Mouse (Mus musculus) layer of hippocampus, postnatal 14 days (tissue): ENCODE results near the gene Edf1. TPM values are rescaled to one million over a fixed set of nuclear protein-coding genes. Genes with fewer than 3 reads are reported as not detected.

Experiments used
- DNase-seq, 2 experiments: peaks; one replicate each; pipeline ENCODE4 v3.0.0; 2021 to 2022; ENCODE audit warnings: low spot score in 2 of 2, mixed read lengths in 1 of 2
- total RNA-seq, 2 experiments: library from RNA; stranded (reverse); gene quantifications; 2 replicates each; pipeline ENCODE4 v1.2.3; 2021

The Edf1 gene
- total RNA-seq, 2 experiments from 2014 or later, result 214 to 226 TPM

- no peak for DNase-seq
Measured at GRCm38 (mm10) chr2:25558774-25559173, 1.1 kb downstream of the Edf1 start.

- DNase-seq, result no peak
Measured at GRCm38 (mm10) chr2:25560551-25560950, 2.9 kb downstream of the Edf1 start.

- no peak for DNase-seq
Measured at GRCm38 (mm10) chr2:25561946-25562345, 4.3 kb downstream of the Edf1 start.

- DNase-seq, result no peak
Measured at GRCm38 (mm10) chr2:25565741-25566140, 8.1 kb downstream of the Edf1 start.

DNA sequence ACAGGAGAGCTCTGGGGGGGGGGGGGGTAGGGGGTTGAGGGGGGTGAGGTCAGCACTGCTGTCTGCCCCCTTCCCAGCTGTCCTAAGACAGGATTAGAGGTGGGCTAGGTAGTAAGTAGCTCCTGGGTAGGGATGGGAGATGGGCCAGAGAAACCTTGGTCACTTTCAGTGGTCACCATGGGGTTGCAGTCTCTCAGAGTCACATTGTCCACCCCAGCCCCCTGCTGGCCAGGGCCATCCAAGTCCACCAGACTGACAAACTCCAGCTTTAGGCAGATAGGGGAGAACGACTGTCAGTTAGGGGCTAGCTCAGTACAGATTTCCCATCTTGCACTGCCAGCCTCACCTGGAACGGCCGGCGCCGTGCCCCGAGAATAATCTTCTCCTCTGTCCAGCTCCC is 8.9 kb downstream of the Edf1 start:
- no peak for DNase-seq

- DNase-seq, result no peak
Measured at GRCm38 (mm10) chr2:25568473-25569019, 10.9 kb downstream of the Edf1 start.

GRCm38 (mm10) chr2:25569323-25569722 is 11.7 kb downstream of the Edf1 start:
- no peak for DNase-seq

- DNase-seq, result no peak
Measured at GRCm38 (mm10) chr2:25571221-25571620, 13.6 kb downstream of the Edf1 start.

DNA sequence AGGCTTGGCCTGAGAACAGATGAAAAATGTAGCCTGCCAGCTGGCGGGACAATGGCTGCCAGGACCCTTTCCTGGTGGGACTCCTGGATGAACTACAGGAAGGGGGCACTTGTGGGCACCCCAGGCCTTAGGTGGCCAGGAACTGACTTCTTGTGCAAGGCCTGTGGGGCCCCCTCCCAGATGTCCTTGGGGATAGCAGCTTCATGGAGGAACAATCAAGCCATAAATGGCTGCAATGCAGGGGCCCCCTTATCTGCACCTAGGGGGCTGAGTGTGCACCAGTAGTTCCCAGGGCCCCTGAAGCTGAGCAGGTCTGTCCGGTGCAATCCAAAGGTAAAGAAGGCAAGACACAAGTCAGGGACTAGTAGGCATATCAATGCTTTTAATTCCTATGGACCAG is 15.4 kb downstream of the Edf1 start:
- DNase-seq, result no peak

GRCm38 (mm10) chr2:25574136-25574535 is 16.5 kb downstream of the Edf1 start:
- no peak for DNase-seq

DNA sequence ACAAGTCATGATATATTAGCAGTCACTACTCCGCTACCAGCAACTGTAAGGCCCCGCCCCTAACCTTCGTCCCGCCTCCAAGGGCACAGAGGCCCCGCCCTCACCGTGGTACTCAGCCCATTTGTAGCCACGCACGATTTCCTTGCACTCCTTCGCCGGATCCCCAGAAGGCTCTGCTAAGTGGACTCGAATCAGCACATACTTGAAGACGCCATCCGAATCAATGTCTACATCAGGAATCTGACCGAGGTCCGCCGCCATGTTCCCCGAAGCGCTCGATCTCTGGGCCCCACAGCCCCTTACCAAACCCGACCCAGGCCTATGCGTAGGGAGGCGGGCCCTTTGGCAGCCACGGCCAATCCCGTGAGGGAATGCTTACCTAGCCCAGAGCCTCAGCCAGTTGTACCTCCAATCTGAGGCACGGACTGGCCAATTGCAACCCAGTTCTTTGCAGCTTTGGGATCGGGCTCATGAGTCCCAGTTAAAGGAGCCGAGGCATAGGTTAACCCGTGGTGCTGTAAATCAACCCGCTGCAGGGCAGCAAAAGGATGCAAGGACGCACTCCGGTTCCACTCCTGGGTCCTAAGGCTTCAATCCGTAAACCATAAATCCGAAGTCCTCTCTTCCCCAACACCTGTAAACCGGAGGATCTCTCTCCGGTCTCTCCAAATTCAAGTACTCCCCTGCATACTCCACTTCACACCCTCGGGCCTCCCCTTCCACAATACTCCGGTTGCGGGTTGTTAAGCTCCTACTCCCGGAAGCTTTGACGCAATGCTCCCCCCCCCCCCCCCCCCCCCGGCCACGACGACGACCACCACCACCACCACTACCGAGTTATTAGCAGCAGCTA is 17.2 kb downstream of the Edf1 start, which contains the start of the genes Mamdc4 and Phpt1:
Gene Mamdc4 (minus strand): TSS at position 267 of the 853 bp plus-strand sequence.
Gene Phpt1 (minus strand): TSS at position 646 of the 853 bp plus-strand sequence.
- peak; percentile 98 for DNase-seq

- DNase-seq, result peak; percentile 34 to 62
Measured at GRCm38 (mm10) chr2:25575432-25576027, 17.9 kb downstream of the Edf1 start.

DNA sequence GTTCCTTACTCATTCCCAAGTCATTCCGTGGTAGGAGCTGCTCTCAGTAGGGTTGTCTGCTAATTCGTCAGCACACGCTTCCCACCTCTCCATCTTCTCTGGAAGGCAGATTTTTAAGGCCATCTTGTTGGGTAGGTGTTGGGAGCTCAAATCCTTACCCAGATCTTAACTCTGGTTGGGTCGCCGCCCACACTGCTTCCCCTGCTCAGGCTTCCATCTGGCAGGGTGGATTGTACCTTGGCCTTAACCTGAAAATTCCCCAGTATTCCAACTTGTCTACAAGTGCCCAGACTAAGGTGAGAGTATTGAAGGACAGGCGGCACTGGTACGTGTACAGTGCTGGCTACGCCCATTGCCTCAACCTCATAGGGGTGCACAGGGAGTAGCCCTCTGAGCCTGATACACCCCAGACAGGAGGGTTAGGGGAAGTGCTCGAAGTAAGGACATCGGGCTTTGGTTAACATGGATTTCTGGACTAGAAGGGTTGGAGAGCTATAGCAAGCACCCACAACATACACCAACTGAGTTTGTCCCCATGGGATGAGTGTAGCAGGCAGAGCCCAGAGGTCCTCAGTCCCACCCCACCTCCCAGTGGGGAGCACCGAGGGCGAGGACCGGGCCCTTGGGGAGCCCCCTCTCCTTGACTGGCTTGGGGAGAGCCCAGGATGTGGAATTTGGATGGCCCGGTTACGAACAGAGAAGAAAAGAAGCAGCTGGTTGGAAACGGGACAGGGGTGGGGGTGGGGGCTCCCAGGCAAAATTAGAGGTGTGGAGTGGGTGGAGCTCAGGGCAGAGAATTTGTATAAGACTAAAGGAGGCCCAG is 18.6 kb downstream of the Edf1 start:
- DNase-seq, result no peak

DNA sequence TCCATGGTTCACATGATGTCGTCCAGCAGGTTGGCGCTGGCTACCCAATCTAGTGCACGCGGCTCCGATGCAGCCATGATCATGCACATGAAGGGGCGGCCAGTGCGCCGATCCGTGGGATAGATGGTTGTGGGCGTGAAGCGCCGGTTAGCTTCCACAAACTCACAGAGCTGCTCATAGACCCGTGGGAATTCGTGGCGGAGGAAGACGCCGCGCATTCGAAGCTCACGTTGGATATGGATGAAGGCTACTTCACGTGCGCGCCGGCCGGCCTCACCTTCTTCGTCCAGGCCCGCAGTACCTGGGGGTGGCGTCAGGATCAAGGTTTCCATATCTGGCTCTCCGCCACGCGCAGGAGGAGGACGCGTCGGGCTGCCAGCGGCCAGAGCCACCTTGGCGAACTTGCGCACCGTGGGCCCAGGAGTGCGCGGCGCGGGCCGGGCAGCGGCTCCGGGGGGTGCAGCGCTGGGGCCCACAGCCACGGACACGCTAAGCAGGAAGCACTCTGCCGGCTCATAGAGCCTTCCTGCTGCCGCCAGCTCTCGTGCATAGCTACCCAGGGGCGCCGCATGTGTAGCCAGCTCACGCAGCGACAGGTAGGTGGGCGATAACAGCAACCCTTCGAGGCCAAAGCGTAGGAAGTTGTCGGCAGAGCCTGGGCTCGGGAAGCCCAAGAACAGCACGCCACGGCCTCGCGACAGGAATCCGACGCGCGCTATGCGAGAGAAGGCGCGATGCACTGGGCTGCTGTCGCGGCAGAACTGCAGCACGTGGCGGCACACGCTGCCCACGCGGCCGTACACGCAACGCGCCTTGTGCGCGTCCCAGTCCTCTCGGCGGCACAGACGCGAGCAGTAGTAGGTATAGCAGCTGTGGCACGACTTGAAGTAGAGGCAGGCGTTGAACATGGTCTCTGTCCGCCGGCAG is 19.6 kb downstream of the Edf1 start:
- DNase-seq, result peak in 1 of 2 experiments; percentile 24

DNA sequence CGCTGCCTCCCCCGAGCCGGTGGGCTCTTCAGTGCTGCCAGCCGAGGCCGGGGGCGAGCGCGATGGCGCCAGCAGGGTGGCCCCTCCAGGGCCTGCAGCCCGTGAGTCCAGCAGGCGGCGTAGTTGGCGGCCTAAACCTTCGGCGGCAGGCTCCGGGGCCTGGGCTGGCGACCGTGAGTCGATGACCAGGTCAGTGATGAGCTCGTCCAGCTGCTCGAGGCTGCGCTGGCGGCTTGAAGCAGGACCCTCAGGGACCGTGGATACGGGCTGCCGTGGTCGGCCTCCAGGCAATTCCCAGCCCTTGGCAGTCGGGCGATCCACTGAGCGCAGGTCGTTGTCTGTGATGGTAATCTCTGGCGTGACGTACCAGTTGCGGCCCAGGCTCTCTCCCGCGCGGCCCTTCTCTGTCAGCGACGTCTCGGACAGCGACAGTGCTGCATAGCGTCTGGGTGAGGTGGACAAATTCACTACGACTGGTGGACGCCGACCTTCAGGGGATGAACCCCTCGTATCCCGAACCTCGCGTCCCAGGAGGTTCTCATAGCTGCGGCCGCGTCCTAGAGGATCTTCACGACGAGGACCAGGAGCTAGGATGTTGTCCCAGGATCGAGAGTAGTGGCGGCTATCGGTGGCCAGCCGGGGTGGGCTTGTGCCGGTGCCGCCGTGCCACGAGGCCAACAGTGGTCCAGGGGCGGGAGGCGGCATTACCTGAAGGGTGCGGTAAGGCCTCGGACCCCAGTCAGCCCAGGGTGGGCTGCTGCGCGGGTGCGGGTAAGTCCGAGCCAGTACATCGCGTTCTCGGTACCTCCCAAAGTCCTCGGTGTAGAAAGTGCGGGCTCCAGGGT is 20.5 kb downstream of the Edf1 start:
- DNase-seq, result no peak

GRCm38 (mm10) chr2:25578796-25579736 is 21.4 kb downstream of the Edf1 start:
- no peak for DNase-seq

DNA sequence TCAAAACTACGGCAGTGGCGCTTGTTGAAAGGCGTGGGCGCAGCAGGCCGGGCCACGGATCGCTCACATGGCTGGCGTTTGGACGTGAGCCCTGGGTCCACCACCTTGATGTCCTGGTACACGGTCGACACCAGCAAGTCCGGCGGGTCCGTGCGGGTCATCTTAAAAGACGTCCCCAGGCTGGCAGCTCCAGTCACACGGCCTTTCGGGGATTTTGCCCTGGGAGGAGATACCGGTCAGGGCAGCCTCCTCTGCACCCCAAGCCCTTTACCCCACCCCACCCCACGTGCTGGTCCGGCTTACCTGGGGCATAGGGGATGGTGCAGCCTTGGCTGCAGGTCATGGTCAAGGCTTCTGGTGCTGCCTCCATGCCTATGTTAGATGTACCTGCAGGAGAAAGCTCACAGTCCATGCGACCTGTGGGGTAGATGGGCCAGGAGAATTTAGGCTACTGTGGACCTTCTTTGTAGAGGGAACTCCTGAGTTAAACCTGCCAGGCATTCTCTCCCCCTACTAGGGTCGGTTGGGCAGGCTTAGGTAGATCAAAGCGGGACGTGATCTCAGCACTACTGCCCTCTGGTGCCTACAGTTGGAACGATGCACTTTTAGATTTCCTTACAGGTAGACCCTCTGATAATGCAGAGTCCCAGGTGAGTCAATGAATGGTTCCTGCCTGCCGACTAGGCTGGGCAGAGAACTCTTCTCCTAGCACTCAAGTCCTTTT is 22.3 kb downstream of the Edf1 start:
- peak; percentile 27 to 63 for DNase-seq
